Mouse (Mus musculus) myocyte (in vitro differentiated cells): ENCODE results near the gene Tgfbrap1. TPM values are rescaled to one million over a fixed set of nuclear protein-coding genes. Genes with fewer than 3 reads are reported as not detected.

Experiments
- H3K27me3 ChIP-seq: one replicate; pipeline ENCODE4 v1.6.1; 2011; ENCODE audit not compliant: control insufficient read depth, insufficient read depth, insufficient read length
- H3K36me3 ChIP-seq: one replicate; pipeline ENCODE4 v1.6.1; 2011; ENCODE audit not compliant: control insufficient read depth, insufficient read depth
- H3K4me2 ChIP-seq: one replicate; pipeline ENCODE4 v1.6.1; 2011; ENCODE audit warnings: low read depth, control low read depth
- H3K4me3 ChIP-seq: one replicate; pipeline ENCODE4 v1.5.1; 2011; ENCODE audit warnings: mild to moderate bottlenecking, control low read depth, moderate library complexity
- H3K79me2 ChIP-seq: one replicate; pipeline ENCODE4 v1.6.1; 2011; ENCODE audit not compliant: control insufficient read depth, insufficient read depth
- H3ac ChIP-seq: one replicate; pipeline ENCODE4 v1.6.1; 2011; ENCODE audit not compliant: control insufficient read depth, insufficient read length
- CEBPB ChIP-seq: IDR thresholded peaks from 2 replicates; pipeline ENCODE4 v1.6.1; 2011; ENCODE audit warnings: mild to moderate bottlenecking, moderate library complexity; ENCODE audit not compliant: poor library complexity, insufficient read depth, severe bottlenecking
- E2F4 ChIP-seq: IDR thresholded peaks from one replicate; pipeline ENCODE4 v1.6.1; 2011; ENCODE audit warnings: mild to moderate bottlenecking, control low read depth, moderate library complexity; ENCODE audit not compliant: insufficient read depth
- MAX ChIP-seq: IDR thresholded peaks from one replicate; pipeline ENCODE4 v1.6.1; 2011; ENCODE audit warnings: low read depth, mild to moderate bottlenecking, control low read depth
- MYOD1 ChIP-seq, 3 experiments: IDR thresholded peaks; one replicate each; pipeline ENCODE4 v1.6.1; 2011; ENCODE audit warnings: control low read depth in 2 of 3, low read depth in 2 of 3, mild to moderate bottlenecking in 2 of 3, moderate library complexity in 1 of 3; ENCODE audit not compliant: insufficient read length in 2 of 3, control insufficient read depth in 1 of 3
- MYOG ChIP-seq, 3 experiments: IDR thresholded peaks; one replicate each; pipeline ENCODE4 v1.6.1; 2011; ENCODE audit warnings: control low read depth in 2 of 3, low read depth in 2 of 3, mild to moderate bottlenecking in 2 of 3; ENCODE audit not compliant: insufficient read length in 2 of 3, control insufficient read depth in 1 of 3, insufficient read depth in 1 of 3
- POLR2A ChIP-seq: IDR thresholded peaks from one replicate; pipeline ENCODE4 v1.6.1; 2011; ENCODE audit warnings: low read depth, mild to moderate bottlenecking, control low read depth, moderate library complexity; ENCODE audit not compliant: insufficient read length
- POLR2AphosphoS2 ChIP-seq: IDR thresholded peaks from one replicate; pipeline ENCODE4 v1.6.1; 2011; ENCODE audit warnings: low read depth, control low read depth; ENCODE audit not compliant: insufficient read length
- REST ChIP-seq: IDR thresholded peaks from one replicate; pipeline ENCODE4 v1.6.1; 2011; ENCODE audit warnings: mild to moderate bottlenecking, control low read depth, moderate library complexity; ENCODE audit not compliant: insufficient read depth, insufficient read length
- SRF ChIP-seq: IDR thresholded peaks from one replicate; pipeline ENCODE4 v1.6.1; 2011; ENCODE audit warnings: low read depth; ENCODE audit not compliant: control insufficient read depth, insufficient read length
- TCF12 ChIP-seq: IDR thresholded peaks from one replicate; pipeline ENCODE4 v1.6.1; 2011; ENCODE audit warnings: mild to moderate bottlenecking, control low read depth; ENCODE audit not compliant: poor library complexity, insufficient read depth, severe bottlenecking
- TCF3 ChIP-seq: IDR thresholded peaks from one replicate; pipeline ENCODE4 v1.6.1; 2011; ENCODE audit warnings: low read depth, control low read depth; ENCODE audit not compliant: insufficient read length
- USF1 ChIP-seq: IDR thresholded peaks from one replicate; pipeline ENCODE4 v1.6.1; 2011; ENCODE audit warnings: low read depth, mild to moderate bottlenecking, control low read depth, moderate library complexity
- polyA plus RNA-seq: library from polyadenylated mRNA; unstranded; fragments of >200 nt; fragmentation: generic; extraction: Trizol; gene quantifications from one replicate; pipeline ENCODE4 v1.2.1, GENCODE M21; 2012; ENCODE audit warnings: missing spikeins

Tgfbrap1 gene
- polyA plus RNA-seq, 1 experiment: 12.8 TPM

GRCm38 (mm10) chr1:43127196-43127595, 28.8 kb upstream of the Tgfbrap1 start:
- no peak overlapping the region for H3K4me3 ChIP-seq
- peaks cover 42% of the 10 kb centered on the region for H3K36me3 ChIP-seq
- H3K4me2 ChIP-seq: no peak overlapping the region
- TF ChIP-seq CEBPB (no peak), TCF12 (no peak), POLR2A (no peak), REST (no peak), POLR2AphosphoS2 (no peak), MYOG (IDR thresholded peaks at IDR 0.05; ENCODE audit: control insufficient read depth in 1 of 3, insufficient read depth in 1 of 3, insufficient read length in 2 of 3, low read depth in 2 of 3) (no peak), SRF (no peak)
- H3K27me3 ChIP-seq: no peaks in the 10 kb centered on the region
- no peaks in the 10 kb centered on the region for H3K79me2 ChIP-seq
- no peak overlapping the region for H3ac ChIP-seq

DNA sequence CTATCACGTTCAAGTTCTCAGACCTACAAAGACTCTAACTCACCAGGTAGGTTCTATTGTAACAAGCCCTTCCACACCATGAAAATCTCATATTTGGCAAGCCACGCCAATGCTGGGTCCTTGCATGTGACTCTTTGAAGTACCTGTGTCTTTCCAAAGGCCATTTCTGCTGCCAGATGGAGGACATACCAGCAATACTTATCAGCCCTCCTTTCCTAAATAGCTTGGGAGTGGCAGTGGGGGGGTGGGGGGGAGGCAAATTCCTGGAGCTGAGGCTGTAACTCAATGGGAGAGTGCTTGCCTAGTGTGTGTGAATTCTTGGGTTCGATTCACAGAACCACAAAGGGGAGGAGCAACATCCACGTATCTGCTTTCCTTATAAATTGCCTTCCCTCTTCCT, 26.3 kb upstream of the Tgfbrap1 start:
- no peak for TF ChIP-seq TCF12
- TF ChIP-seq MYOD1 (IDR thresholded peaks at IDR 0.05; ENCODE audit: control insufficient read depth in 1 of 3, insufficient read length in 2 of 3, low read depth in 2 of 3): no peak
- TF ChIP-seq USF1: no peak
- no peak for TF ChIP-seq CEBPB
- no peak for TF ChIP-seq MYOG (IDR thresholded peaks at IDR 0.05; ENCODE audit: control insufficient read depth in 1 of 3, insufficient read depth in 1 of 3, insufficient read length in 2 of 3, low read depth in 2 of 3)
- TF ChIP-seq REST: no peak
- no peak for TF ChIP-seq SRF
- no peak for TF ChIP-seq POLR2A
- TF ChIP-seq E2F4: no peak
- TF ChIP-seq TCF3: no peak
- TF ChIP-seq MAX: no peak
- TF ChIP-seq POLR2AphosphoS2: no peak
- no peaks in the 10 kb centered on the region for H3K27me3 ChIP-seq
- no peak overlapping the region for H3ac ChIP-seq
- H3K36me3 ChIP-seq: peaks cover 35% of the 10 kb centered on the region
- H3K4me3 ChIP-seq: no peak overlapping the region
- H3K4me2 ChIP-seq: no peak overlapping the region
- H3K79me2 ChIP-seq: no peaks in the 10 kb centered on the region

DNA sequence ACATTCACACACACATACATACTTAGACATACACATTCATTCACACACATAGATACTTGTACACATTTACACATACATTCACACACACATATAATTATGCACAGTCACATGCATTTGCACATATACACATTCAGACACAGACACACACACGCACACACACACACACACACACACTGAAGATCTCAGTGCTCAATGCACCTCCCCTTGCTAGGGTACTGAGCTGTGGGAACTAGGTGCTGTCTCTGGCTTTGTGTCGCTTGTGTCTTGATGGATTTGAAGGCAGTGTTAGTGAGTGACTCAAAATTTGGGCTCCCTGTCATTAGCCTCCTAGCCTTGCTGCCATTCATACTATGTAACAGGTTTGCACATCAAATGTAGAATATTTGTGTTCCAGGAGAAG, 24.2 kb upstream of the Tgfbrap1 start:
- Histone ChIP-seq H3K79me2 (no peaks in the 10 kb centered on the region), H3ac (no peak overlapping the region), H3K36me3 (peaks cover 29% of the 10 kb centered on the region), H3K4me3 (no peak overlapping the region), H3K4me2 (no peak overlapping the region), H3K27me3 (no peaks in the 10 kb centered on the region)
- TF ChIP-seq POLR2AphosphoS2 (peak; percentile 29), MAX (no peak), CEBPB (no peak)

- H3K4me3 ChIP-seq: no peak overlapping the region
- peaks cover 19% of the 10 kb centered on the region for H3K36me3 ChIP-seq
- H3K4me2 ChIP-seq: no peak overlapping the region
- no peaks in the 10 kb centered on the region for H3K27me3 ChIP-seq
- H3ac ChIP-seq: no peak overlapping the region
- H3K79me2 ChIP-seq: no peaks in the 10 kb centered on the region
- TF ChIP-seq POLR2AphosphoS2 (no peak), E2F4 (no peak), SRF (no peak), REST (no peak), TCF12 (no peak), MAX (no peak), TCF3 (no peak), MYOG (IDR thresholded peaks at IDR 0.05; ENCODE audit: control insufficient read depth in 1 of 3, insufficient read depth in 1 of 3, insufficient read length in 2 of 3, low read depth in 2 of 3) (no peak), MYOD1 (IDR thresholded peaks at IDR 0.05; ENCODE audit: control insufficient read depth in 1 of 3, insufficient read length in 2 of 3, low read depth in 2 of 3) (no peak), POLR2A (no peak), USF1 (no peak), CEBPB (no peak)
Observed at GRCm38 (mm10) chr1:43120950-43121349, 22.5 kb upstream of the Tgfbrap1 start.

GRCm38 (mm10) chr1:43117435-43117834, 19.0 kb upstream of the Tgfbrap1 start:
- Histone ChIP-seq H3ac (no peak overlapping the region), H3K27me3 (no peaks in the 10 kb centered on the region), H3K4me3 (no peak overlapping the region), H3K36me3 (peaks cover 30% of the 10 kb centered on the region), H3K79me2 (no peaks in the 10 kb centered on the region), H3K4me2 (no peak overlapping the region)
- TF ChIP-seq CEBPB (no peak), USF1 (no peak), POLR2AphosphoS2 (no peak), E2F4 (no peak)
